Mouse (Mus musculus): Measurements from ENCODE around the gene Chn1. TPM values are rescaled to one million over a fixed set of nuclear protein-coding genes. Genes with fewer than 3 reads are reported as not detected.
A peak's percentile ranks its signal among the peaks of the same experiment; 100 is the strongest.
"Not testable (repeated sequence)": the region's sequence is repeated elsewhere in the genome, so short reads cannot be mapped to it uniquely, and the experiment has no call there.

Gene Chn1
- 15.0 and 17.7 TPM in 2 replicates for polyA plus RNA-seq (2016; fragmentation: Nextera tagmentation; extraction: Ambion mirVana)

- WGBS = under 1% methylated on average over 126 of the region's 131 CpGs
- DNase-seq (ENCODE audit: low spot score) = peak; percentile 87
- H3K4me1 ChIP-seq = peaks cover 4% of the 10 kb centered on the region
- no peaks in the 10 kb centered on the region for H3K36me3 ChIP-seq
- no peaks in the 10 kb centered on the region for H3K9me3 ChIP-seq
- peak within 1 kb of the TSS; percentile 89 for H3K4me3 ChIP-seq
- peak within 1 kb of the TSS; percentile 95 for H3K27ac ChIP-seq
- H3K27me3 ChIP-seq (ENCODE audit: insufficient read depth, poor library complexity, severe bottlenecking) = no peaks in the 10 kb centered on the region
These were observed at the start of gene Chn1 for GRCm38 (mm10) chr2:73774786-73775682. Gene Chn1 (minus strand): TSS chr2:73775346.

DNA sequence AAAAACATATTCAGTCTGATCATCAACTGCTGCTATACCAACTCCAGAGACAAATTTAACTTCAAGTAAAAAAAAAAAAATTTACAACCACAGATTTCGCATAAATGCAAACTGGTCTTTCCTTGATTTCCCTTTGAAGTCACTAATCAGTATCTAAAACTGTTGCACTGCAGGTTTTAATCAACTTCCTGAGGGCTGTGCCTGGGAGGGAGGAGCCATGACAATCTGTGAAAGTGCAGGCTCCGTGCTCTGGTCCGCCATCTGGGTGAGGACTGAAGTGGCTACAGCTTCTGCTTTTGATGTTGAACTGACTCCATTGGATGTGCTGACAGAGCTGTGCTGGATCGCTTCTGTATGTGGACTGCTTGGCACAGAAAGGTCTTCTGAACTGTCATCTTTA is 43.6 kb upstream of the Chn1 start:
- no peaks in the 10 kb centered on the region for H3K9me3 ChIP-seq
- no peaks in the 10 kb centered on the region for H3K27me3 ChIP-seq (ENCODE audit: insufficient read depth, poor library complexity, severe bottlenecking)
- H3K4me3 ChIP-seq = no peak overlapping the region
- 31% methylated on average over 4 of the region's 4 CpGs for WGBS
- DNase-seq (ENCODE audit: low spot score) = peak; percentile 80
- no peak overlapping the region for H3K27ac ChIP-seq
- H3K4me1 ChIP-seq = peaks cover 9% of the 10 kb centered on the region; the same call in 1 of the 2 replicates
- peaks cover 25% of the 10 kb centered on the region; the same call in 1 of the 2 replicates for H3K36me3 ChIP-seq

GRCm38 (mm10) chr2:73807609-73808008 is 32.5 kb upstream of the Chn1 start:
- H3K27me3 ChIP-seq (ENCODE audit: insufficient read depth, poor library complexity, severe bottlenecking) = no peaks in the 10 kb centered on the region
- no peak overlapping the region for H3K4me3 ChIP-seq
- no peaks in the 10 kb centered on the region for H3K36me3 ChIP-seq
- no peak overlapping the region for H3K27ac ChIP-seq
- DNase-seq (ENCODE audit: low spot score) = no peak
- H3K4me1 ChIP-seq = no peaks in the 10 kb centered on the region
- WGBS = 80% methylated on average over 8 of the region's 8 CpGs
- no peaks in the 10 kb centered on the region for H3K9me3 ChIP-seq

DNA sequence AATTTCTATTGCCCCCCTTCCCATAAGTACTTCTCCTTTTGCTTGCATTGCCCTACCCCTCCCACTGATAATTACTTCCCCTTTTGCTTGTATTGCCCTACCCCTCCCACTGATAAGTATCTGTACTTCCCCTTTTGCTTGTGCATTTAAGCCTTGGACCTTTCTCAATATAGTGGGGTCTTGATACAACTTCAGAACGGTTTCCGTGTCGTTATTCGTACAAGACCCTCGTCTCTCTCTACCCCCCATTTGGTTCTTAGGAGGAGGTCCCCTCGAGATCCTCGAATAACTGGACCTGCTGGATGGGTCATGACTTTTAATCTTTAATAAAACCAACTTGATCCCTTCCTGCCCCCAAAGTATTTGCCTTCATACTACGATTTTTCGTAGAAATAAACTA is 25.0 kb upstream of the Chn1 start:
- not testable (repeated sequence) for H3K4me1 ChIP-seq; H3K36me3 ChIP-seq; H3K9me3 ChIP-seq; H3K27me3 ChIP-seq (ENCODE audit: insufficient read depth, poor library complexity, severe bottlenecking); H3K4me3 ChIP-seq; DNase-seq (ENCODE audit: low spot score); H3K27ac ChIP-seq
- WGBS = 87% methylated on average over 9 of the region's 9 CpGs

- DNase-seq (ENCODE audit: low spot score) = no peak
- Histone ChIP-seq H3K27me3 (ENCODE audit: insufficient read depth, poor library complexity, severe bottlenecking) (no peaks in the 10 kb centered on the region), H3K4me3 (no peak overlapping the region), H3K36me3 (no peaks in the 10 kb centered on the region), H3K4me1 (no peaks in the 10 kb centered on the region), H3K27ac (no peak overlapping the region), H3K9me3 (no peaks in the 10 kb centered on the region)
- 72% methylated on average over 5 of the region's 5 CpGs for WGBS
These were observed 23.6 kb upstream of the Chn1 start for GRCm38 (mm10) chr2:73798786-73799185.

DNA sequence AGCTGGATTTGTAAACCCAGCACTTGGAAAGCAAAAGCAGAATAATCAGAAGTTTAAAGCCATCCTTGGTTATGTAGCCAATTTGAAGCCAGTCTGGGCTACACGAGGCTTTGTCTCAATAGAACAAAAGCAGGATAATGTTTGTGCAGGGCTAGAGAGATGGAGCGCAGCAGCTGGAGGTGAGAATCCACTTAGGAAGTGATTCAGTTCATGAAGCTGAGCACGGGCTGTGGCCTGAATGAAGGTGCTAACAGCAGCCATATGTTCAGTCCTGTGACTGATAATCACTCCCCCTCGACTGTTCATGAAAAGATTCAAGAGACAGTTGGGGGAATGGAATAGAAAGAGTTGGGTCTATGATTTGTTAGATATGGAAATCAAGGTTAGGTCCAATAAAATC is 23.0 kb upstream of the Chn1 start:
- WGBS = 42% methylated on average over 4 of the region's 4 CpGs
- Histone ChIP-seq H3K27ac (no peak overlapping the region), H3K27me3 (ENCODE audit: insufficient read depth, poor library complexity, severe bottlenecking) (no peaks in the 10 kb centered on the region), H3K36me3 (no peaks in the 10 kb centered on the region), H3K4me3 (no peak overlapping the region), H3K9me3 (no peaks in the 10 kb centered on the region), H3K4me1 (no peaks in the 10 kb centered on the region)
- DNase-seq (ENCODE audit: low spot score) = no peak

- Histone ChIP-seq H3K4me3 (peak overlapping the region; percentile 22), H3K27ac (no peak overlapping the region), H3K9me3 (no peaks in the 10 kb centered on the region), H3K4me1 (no peaks in the 10 kb centered on the region), H3K27me3 (ENCODE audit: insufficient read depth, poor library complexity, severe bottlenecking) (0 out of 2 replicates have a peak, but pooled peaks cover 5% of the 10 kb centered on the region), H3K36me3 (no peaks in the 10 kb centered on the region)
- 49% methylated on average over 19 of the region's 19 CpGs for WGBS
- no peak for DNase-seq (ENCODE audit: low spot score)
These were observed 16.9 kb upstream of the Chn1 start for GRCm38 (mm10) chr2:73791846-73792630.

- no peaks in the 10 kb centered on the region for H3K9me3 ChIP-seq
- DNase-seq (ENCODE audit: low spot score) = peak; percentile 16
- no peak overlapping the region for H3K4me3 ChIP-seq
- H3K36me3 ChIP-seq = no peaks in the 10 kb centered on the region
- 0 out of 2 replicates have a peak, but pooled peaks cover 5% of the 10 kb centered on the region for H3K27me3 ChIP-seq (ENCODE audit: insufficient read depth, poor library complexity, severe bottlenecking)
- no peak overlapping the region for H3K27ac ChIP-seq
- H3K4me1 ChIP-seq = no peaks in the 10 kb centered on the region
- 90% methylated on average over 2 of the region's 2 CpGs for WGBS
These were observed 15.2 kb upstream of the Chn1 start for GRCm38 (mm10) chr2:73790332-73790731.

GRCm38 (mm10) chr2:73788395-73788794 is 13.2 kb upstream of the Chn1 start:
- H3K27ac ChIP-seq = no peak overlapping the region
- H3K4me1 ChIP-seq = no peaks in the 10 kb centered on the region
- no peaks in the 10 kb centered on the region for H3K36me3 ChIP-seq
- H3K4me3 ChIP-seq = no peak overlapping the region
- 0 out of 2 replicates have a peak, but pooled peaks cover 5% of the 10 kb centered on the region for H3K27me3 ChIP-seq (ENCODE audit: insufficient read depth, poor library complexity, severe bottlenecking)
- 74% methylated on average over 6 of the region's 6 CpGs for WGBS
- H3K9me3 ChIP-seq = no peaks in the 10 kb centered on the region
- DNase-seq (ENCODE audit: low spot score) = peak; percentile 52

DNA sequence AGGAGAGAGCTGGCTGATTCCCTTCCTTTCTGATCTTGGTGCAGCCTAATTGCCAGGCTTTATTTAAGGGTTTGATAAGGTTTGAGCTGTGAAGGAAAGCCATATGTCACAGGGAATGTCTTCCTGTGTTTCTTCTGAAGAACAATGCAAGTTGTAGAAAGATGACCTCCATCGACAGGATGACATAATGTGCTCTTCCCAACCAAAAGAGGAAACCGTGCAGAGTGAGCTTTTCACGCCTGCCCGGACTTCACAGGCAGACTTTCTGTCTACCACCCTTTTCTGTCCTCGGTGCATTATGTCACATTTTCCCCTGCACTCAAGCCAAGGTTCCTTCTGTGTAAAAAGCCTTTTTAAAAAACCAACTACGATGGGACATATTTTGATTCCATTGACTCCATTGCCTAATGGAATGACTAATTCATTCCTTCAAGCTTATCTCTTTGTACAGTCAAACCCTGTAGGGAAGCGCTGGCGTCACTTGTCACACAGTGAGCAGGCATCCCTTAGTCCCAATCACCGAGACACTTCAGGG is 7.3 kb upstream of the Chn1 start:
- peak overlapping the region; percentile 22; the same call in 1 of the 2 replicates for H3K4me3 ChIP-seq
- H3K4me1 ChIP-seq = peaks cover 13% of the 10 kb centered on the region
- no peaks in the 10 kb centered on the region for H3K9me3 ChIP-seq
- WGBS = 14% methylated on average over 9 of the region's 9 CpGs
- H3K27ac ChIP-seq = peak overlapping the region; percentile 36; the same call in 1 of the 2 replicates
- DNase-seq (ENCODE audit: low spot score) = peak; percentile 69
- H3K36me3 ChIP-seq = no peaks in the 10 kb centered on the region
- no peaks in the 10 kb centered on the region for H3K27me3 ChIP-seq (ENCODE audit: insufficient read depth, poor library complexity, severe bottlenecking)

- no peak overlapping the region for H3K27ac ChIP-seq
- 79% methylated on average over 14 of the region's 14 CpGs for WGBS
These were observed 5.3 kb upstream of the Chn1 start for GRCm38 (mm10) chr2:73780321-73781010.

DNA sequence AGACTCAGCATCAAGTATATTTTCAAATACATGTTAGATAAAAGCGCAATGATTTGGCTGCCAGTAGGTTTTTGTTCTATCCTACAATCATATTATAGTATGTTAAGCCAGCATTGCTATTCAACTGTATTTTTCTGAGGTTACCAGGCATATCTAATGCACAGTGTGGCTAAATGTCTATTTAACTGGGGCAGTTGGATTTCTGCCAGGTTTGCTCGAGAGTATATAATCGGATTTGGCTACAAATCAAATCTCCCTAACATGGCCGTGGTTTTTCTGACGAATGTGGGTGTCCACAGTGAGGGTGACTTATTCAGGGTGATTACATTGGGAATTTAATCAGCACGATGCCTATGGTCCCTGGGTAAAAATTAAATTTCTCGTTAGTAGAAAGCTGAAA is 4.7 kb upstream of the Chn1 start:
- Histone ChIP-seq H3K36me3 (no peaks in the 10 kb centered on the region), H3K27me3 (ENCODE audit: insufficient read depth, poor library complexity, severe bottlenecking) (no peaks in the 10 kb centered on the region), H3K4me1 (peaks cover 13% of the 10 kb centered on the region), H3K9me3 (no peaks in the 10 kb centered on the region), H3K4me3 (no peak overlapping the region), H3K27ac (no peak overlapping the region)
- DNase-seq (ENCODE audit: low spot score) = no peak
- WGBS = 75% methylated on average over 7 of the region's 7 CpGs

More at GRCm38 (mm10) chr2:73780321-73781010, 5.3 kb upstream of the Chn1 start:
- no peaks in the 10 kb centered on the region for H3K36me3 ChIP-seq
- H3K4me3 ChIP-seq = no peak overlapping the region
- no peaks in the 10 kb centered on the region for H3K27me3 ChIP-seq (ENCODE audit: insufficient read depth, poor library complexity, severe bottlenecking)
- DNase-seq (ENCODE audit: low spot score) = peak; percentile 66
- no peaks in the 10 kb centered on the region for H3K9me3 ChIP-seq
- peaks cover 13% of the 10 kb centered on the region for H3K4me1 ChIP-seq

Data from heart, embryonic 10.5 days (tissue).